Mouse (Mus musculus) ES-E14 (cell line): ENCODE measurements around the gene Cpeb2. TPM values are rescaled to one million over a fixed set of nuclear protein-coding genes. Genes with fewer than 3 reads are reported as not detected.

Experiments used
- DNase-seq: peaks from one replicate; pipeline ENCODE4 v3.0.0-alpha.2; 2013; ENCODE audit warnings: low read depth, low spot score
- H3K27ac ChIP-seq: 2 replicates; pipeline ENCODE4 v1.5.1; 2012; ENCODE audit warnings: low read depth, mild to moderate bottlenecking, low read length, moderate library complexity, mixed read lengths; ENCODE audit not compliant: poor library complexity, insufficient read depth, severe bottlenecking
- H3K36me3 ChIP-seq: 2 replicates; pipeline ENCODE4 v1.6.1; 2012; ENCODE audit warnings: mild to moderate bottlenecking, low read length, moderate library complexity, mixed read lengths; ENCODE audit not compliant: control insufficient read depth, poor library complexity, insufficient read depth, severe bottlenecking
- H3K4me1 ChIP-seq, 2 experiments: fragments of 150-350 bp in 1 of 2; sonication (generic) in 1 of 2; 2 replicates each; pipeline ENCODE4 v1.6.1; 2012; ENCODE audit warnings: low read length in 2 of 2, mild to moderate bottlenecking in 1 of 2, mixed read lengths in 1 of 2; ENCODE audit not compliant: control insufficient read depth in 2 of 2, insufficient read depth in 2 of 2, poor library complexity in 1 of 2
- H3K4me3 ChIP-seq, 2 experiments: fragments of 150-350 bp in 1 of 2; sonication (generic) in 1 of 2; 2 replicates each; pipeline ENCODE4 v1.5.1; 2012; ENCODE audit warnings: low read length in 2 of 2, low read depth in 1 of 2, mild to moderate bottlenecking in 1 of 2, mixed read lengths in 1 of 2; ENCODE audit not compliant: insufficient read depth in 1 of 2, poor library complexity in 1 of 2, severe bottlenecking in 1 of 2
- H3K9ac ChIP-seq: 2 replicates; pipeline ENCODE4 v1.6.1; 2012; ENCODE audit warnings: low read depth, mild to moderate bottlenecking, low read length, mixed read lengths; ENCODE audit not compliant: poor library complexity, insufficient read depth, severe bottlenecking
- H3K9me3 ChIP-seq: fragments of 150-350 bp; sonication (generic); 2 replicates; pipeline ENCODE4 v1.6.1; 2012; ENCODE audit warnings: low read depth, mild to moderate bottlenecking, low read length; ENCODE audit not compliant: control insufficient read depth, insufficient read depth
- CHD2 ChIP-seq: IDR thresholded peaks from 2 replicates; pipeline ENCODE4 v1.6.1; 2014; ENCODE audit warnings: mild to moderate bottlenecking, low read depth, low read length, inconsistent platforms
- HCFC1 ChIP-seq: IDR thresholded peaks from 2 replicates; pipeline ENCODE4 v1.6.1; 2012; ENCODE audit warnings: low read length, inconsistent platforms, borderline replicate concordance; ENCODE audit not compliant: insufficient read depth
- MAFK ChIP-seq: IDR thresholded peaks from 2 replicates; pipeline ENCODE4 v1.6.1; 2014; ENCODE audit warnings: mild to moderate bottlenecking, low read depth, low read length, inconsistent platforms; ENCODE audit not compliant: insufficient read depth
- ZC3H11A ChIP-seq: IDR thresholded peaks from 2 replicates; pipeline ENCODE4 v1.6.1; 2012; ENCODE audit warnings: low read depth, mild to moderate bottlenecking, inconsistent platforms, low read length, borderline replicate concordance
- ZNF384 ChIP-seq: IDR thresholded peaks from 2 replicates; pipeline ENCODE4 v1.6.1; 2012; ENCODE audit warnings: low read depth, low read length, inconsistent platforms
- in situ Hi-C, 2 experiments: fragments of 600-800 bp; cut with MboI; formaldehyde crosslinking; loops; one replicate each; pipeline ENCODE4 v1.15.1; 2025; ENCODE audit warnings: low sequenced_read_pairs in 2 of 2, inconsistent platforms in 1 of 2; ENCODE audit not compliant: unreplicated experiment in 2 of 2
- total RNA-seq: library from RNA; depleted of rRNA; stranded (reverse); fragments of 300-350 nt; gene quantifications from 2 replicates; pipeline ENCODE4 v1.2.3, GENCODE M21; 2012

Cpeb2 gene
- total RNA-seq, 1 experiment: 4.1 TPM

- TF ChIP-seq HCFC1: no peak
- TF ChIP-seq CHD2: no peak
- no peak for TF ChIP-seq ZC3H11A
- no peak for TF ChIP-seq ZNF384
- no peak for TF ChIP-seq MAFK
- no peak overlapping the region for H3K4me3 ChIP-seq
- no peak overlapping the region for H3K9ac ChIP-seq
- no peak overlapping the region for H3K27ac ChIP-seq
- no peaks in the 10 kb centered on the region for H3K9me3 ChIP-seq
- H3K4me1 ChIP-seq: no peaks in the 10 kb centered on the region
- H3K36me3 ChIP-seq: no peaks in the 10 kb centered on the region
- DNase-seq: no peak
- in situ Hi-C loops: no loop called here
Measured at GRCm38 (mm10) chr5:43300076-43300475, 67.1 kb downstream of the Cpeb2 start.

- in situ Hi-C loops: no loop called here
- Histone ChIP-seq H3K27ac (no peak overlapping the region), H3K9me3 (no peaks in the 10 kb centered on the region), H3K4me3 (no peak overlapping the region), H3K36me3 (no peaks in the 10 kb centered on the region), H3K9ac (no peak overlapping the region), H3K4me1 (no peaks in the 10 kb centered on the region)
- TF ChIP-seq HCFC1 (no peak), ZNF384 (no peak), MAFK (no peak), ZC3H11A (no peak), CHD2 (no peak)
- DNase-seq: no peak
Measured at GRCm38 (mm10) chr5:43300979-43301378, 68.0 kb downstream of the Cpeb2 start.

GRCm38 (mm10) chr5:43303504-43303903 lies 70.5 kb downstream of the Cpeb2 start:
- DNase-seq: no peak
- Histone ChIP-seq H3K4me3 (no peak overlapping the region), H3K36me3 (no peaks in the 10 kb centered on the region), H3K9me3 (no peaks in the 10 kb centered on the region), H3K4me1 (no peaks in the 10 kb centered on the region), H3K9ac (no peak overlapping the region), H3K27ac (no peak overlapping the region)
- in situ Hi-C loops: no loop called here
- TF ChIP-seq CHD2 (no peak), ZNF384 (no peak), ZC3H11A (no peak), MAFK (no peak), HCFC1 (no peak)

- Histone ChIP-seq H3K27ac (no peak overlapping the region), H3K4me3 (no peak overlapping the region), H3K36me3 (no peaks in the 10 kb centered on the region), H3K9me3 (no peaks in the 10 kb centered on the region), H3K4me1 (no peaks in the 10 kb centered on the region), H3K9ac (no peak overlapping the region)
- DNase-seq: no peak
- no peak for TF ChIP-seq HCFC1
- no peak for TF ChIP-seq MAFK
- TF ChIP-seq ZNF384: no peak
- TF ChIP-seq CHD2: no peak
- TF ChIP-seq ZC3H11A: no peak
- in situ Hi-C loops: no loop called here
Measured at GRCm38 (mm10) chr5:43305449-43305848, 72.5 kb downstream of the Cpeb2 start.

GRCm38 (mm10) chr5:43309961-43310360 lies 77.0 kb downstream of the Cpeb2 start:
- TF ChIP-seq HCFC1: no peak
- DNase-seq: no peak
- Histone ChIP-seq H3K9me3 (no peaks in the 10 kb centered on the region), H3K27ac (no peak overlapping the region), H3K4me3 (no peak overlapping the region), H3K9ac (no peak overlapping the region), H3K36me3 (no peaks in the 10 kb centered on the region), H3K4me1 (no peaks in the 10 kb centered on the region)
- in situ Hi-C loops: no loop called here
